Mouse (Mus musculus): ENCODE data around the gene Egf. TPM values are rescaled to one million over a fixed set of nuclear protein-coding genes. Genes with fewer than 3 reads are reported as not detected.
A peak's percentile ranks its signal among the peaks of the same experiment; 100 is the strongest.

Gene Egf
- polyA plus RNA-seq, 1 experiment from 2014 or later, result 0.39 TPM

GRCm38 (mm10) chr3:129744803-129745202 is 10.3 kb downstream of the Egf start:
- Histone ChIP-seq H3K27ac (ENCODE audit: low read depth) (no peak overlapping the region), H3K4me2 (ENCODE audit: low read depth, low read length) (no peak overlapping the region), H3K4me1 (ENCODE audit: insufficient read depth) (no peaks in the 10 kb centered on the region), H3K9ac (replicated peaks) (no peak overlapping the region), H3K36me3 (replicated peaks; ENCODE audit: insufficient read depth, low read length) (no peaks in the 10 kb centered on the region), H3K4me3 (ENCODE audit: low read depth, low read length) (no peak overlapping the region), H3K27me3 (ENCODE audit: insufficient read depth, low read length) (no peaks in the 10 kb centered on the region), H3K9me3 (ENCODE audit: low read length) (no peaks in the 10 kb centered on the region)
- 43% methylated on average over 8 of the region's 8 CpGs for WGBS (ENCODE audit: insufficient replicate concordance)
- TF ChIP-seq CTCF (IDR thresholded peaks at IDR 0.05; ENCODE audit: low read depth) (peak; percentile 57), EP300 (IDR thresholded peaks at IDR 0.05; ENCODE audit: low read depth) (no peak)
- ATAC-seq (no peak), DNase-seq (peak; percentile 31)

DNA sequence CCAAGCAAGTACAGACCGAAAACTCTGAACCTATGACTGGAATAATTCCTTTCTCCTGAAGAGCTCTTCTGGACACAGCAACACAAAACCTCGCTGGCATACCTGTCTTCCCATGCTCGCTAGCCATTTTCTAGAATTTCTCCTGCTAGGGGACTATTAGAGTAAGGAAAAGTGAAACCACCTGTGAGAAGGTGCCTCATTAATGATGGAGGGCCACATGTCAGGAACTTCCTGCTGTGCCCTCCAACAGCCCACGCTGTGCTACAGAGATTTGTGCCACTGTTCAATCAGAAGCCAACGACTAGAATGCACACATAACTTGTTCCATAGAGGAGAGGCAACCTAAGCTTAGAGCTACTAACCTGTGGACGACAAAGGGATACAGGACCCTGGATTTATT is 12.3 kb downstream of the Egf start:
- Histone ChIP-seq H3K4me3 (ENCODE audit: low read depth, low read length) (no peak overlapping the region), H3K9me3 (ENCODE audit: low read length) (no peaks in the 10 kb centered on the region), H3K27ac (ENCODE audit: low read depth) (no peak overlapping the region), H3K4me1 (ENCODE audit: insufficient read depth) (no peaks in the 10 kb centered on the region), H3K9ac (replicated peaks) (no peak overlapping the region), H3K36me3 (replicated peaks; ENCODE audit: insufficient read depth, low read length) (no peaks in the 10 kb centered on the region), H3K27me3 (ENCODE audit: insufficient read depth, low read length) (no peaks in the 10 kb centered on the region), H3K4me2 (ENCODE audit: low read depth, low read length) (no peak overlapping the region)
- ATAC-seq, result no peak
- WGBS (ENCODE audit: insufficient replicate concordance), result 62% methylated on average over 6 of the region's 6 CpGs
- no peak for DNase-seq
- TF ChIP-seq CTCF (IDR thresholded peaks at IDR 0.05; ENCODE audit: low read depth) (no peak), EP300 (IDR thresholded peaks at IDR 0.05; ENCODE audit: low read depth) (no peak)

DNA sequence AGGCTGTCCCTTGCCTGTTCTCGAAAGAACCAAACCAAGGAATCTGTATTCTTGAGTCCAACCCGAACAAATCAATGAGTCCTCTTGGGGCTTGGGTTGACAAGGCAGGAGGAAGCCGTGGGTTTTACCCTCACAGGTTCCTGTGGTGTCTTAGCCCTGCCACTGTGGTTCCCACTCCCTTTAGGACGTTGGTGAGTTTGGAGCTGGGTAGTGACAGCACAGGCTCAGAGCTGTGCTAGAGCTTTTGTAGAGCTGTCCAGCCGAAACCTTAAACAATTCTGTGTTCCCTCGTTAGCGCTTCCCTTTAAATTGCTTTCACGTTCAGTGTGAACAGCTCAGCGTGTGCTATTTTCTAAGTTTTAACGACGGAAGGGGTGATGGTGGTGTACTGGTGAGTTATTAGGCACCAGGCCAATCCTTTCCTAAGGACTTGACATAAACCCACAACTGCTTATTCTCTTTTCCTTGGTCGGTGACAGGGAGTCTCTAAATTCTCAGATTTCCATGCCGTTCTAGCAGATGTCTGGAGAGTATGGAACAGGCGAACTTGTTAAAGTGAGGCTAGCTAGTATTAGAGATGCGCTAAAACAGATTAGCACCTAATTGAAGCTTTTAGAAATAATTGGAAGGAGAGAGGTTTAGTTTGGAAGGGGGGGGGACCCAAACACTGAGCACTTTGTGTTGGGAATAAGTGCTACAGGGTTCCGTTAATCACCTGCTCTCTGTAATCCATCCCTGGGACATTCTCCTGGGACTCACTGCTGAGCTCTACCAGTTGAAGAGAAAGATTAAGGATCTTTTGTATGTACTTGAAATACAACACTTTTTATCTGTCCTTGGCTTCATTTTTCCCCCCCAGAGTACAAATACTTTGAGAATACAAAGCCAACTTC is 16.6 kb downstream of the Egf start:
- TF ChIP-seq EP300 (IDR thresholded peaks at IDR 0.05; ENCODE audit: low read depth), result no peak
- no peak for TF ChIP-seq CTCF (IDR thresholded peaks at IDR 0.05; ENCODE audit: low read depth)
- DNase-seq (no peak), ATAC-seq (no peak)
- no peaks in the 10 kb centered on the region; the same call in 1 of the 2 replicates for H3K27me3 ChIP-seq (ENCODE audit: insufficient read depth, low read length)
- no peak overlapping the region for H3K27ac ChIP-seq (ENCODE audit: low read depth)
- 63% methylated on average over 16 of the region's 16 CpGs for WGBS (ENCODE audit: insufficient replicate concordance)
- H3K4me1 ChIP-seq (ENCODE audit: insufficient read depth), result no peaks in the 10 kb centered on the region
- H3K9ac ChIP-seq (replicated peaks), result no peak overlapping the region
- no peaks in the 10 kb centered on the region for H3K9me3 ChIP-seq (ENCODE audit: low read length)
- H3K4me2 ChIP-seq (ENCODE audit: low read depth, low read length), result no peak overlapping the region
- H3K36me3 ChIP-seq (replicated peaks; ENCODE audit: insufficient read depth, low read length), result no peaks in the 10 kb centered on the region
- no peak overlapping the region for H3K4me3 ChIP-seq (ENCODE audit: low read depth, low read length)

- H3K4me3 ChIP-seq (ENCODE audit: low read depth, low read length), result no peak overlapping the region
- H3K27me3 ChIP-seq (ENCODE audit: insufficient read depth, low read length), result no peaks in the 10 kb centered on the region; the same call in 1 of the 2 replicates
- no peak overlapping the region for H3K4me2 ChIP-seq (ENCODE audit: low read depth, low read length)
- no peak overlapping the region for H3K27ac ChIP-seq (ENCODE audit: low read depth)
- DNase-seq (no peak), ATAC-seq (no peak)
- H3K4me1 ChIP-seq (ENCODE audit: insufficient read depth), result no peaks in the 10 kb centered on the region
- H3K9me3 ChIP-seq (ENCODE audit: low read length), result no peaks in the 10 kb centered on the region
- no peaks in the 10 kb centered on the region for H3K36me3 ChIP-seq (replicated peaks; ENCODE audit: insufficient read depth, low read length)
- H3K9ac ChIP-seq (replicated peaks), result no peak overlapping the region
- 66% methylated on average over 6 of the region's 6 CpGs for WGBS (ENCODE audit: insufficient replicate concordance)
- no peak for TF ChIP-seq CTCF (IDR thresholded peaks at IDR 0.05; ENCODE audit: low read depth)
- no peak for TF ChIP-seq EP300 (IDR thresholded peaks at IDR 0.05; ENCODE audit: low read depth)
Observed at GRCm38 (mm10) chr3:129731636-129732035, 23.5 kb downstream of the Egf start.

GRCm38 (mm10) chr3:129730426-129730825 is 24.7 kb downstream of the Egf start:
- peak; percentile 62 for TF ChIP-seq CTCF (IDR thresholded peaks at IDR 0.05; ENCODE audit: low read depth)
- TF ChIP-seq EP300 (IDR thresholded peaks at IDR 0.05; ENCODE audit: low read depth), result no peak
- H3K27ac ChIP-seq (ENCODE audit: low read depth), result no peak overlapping the region
- DNase-seq (peak; percentile 55), ATAC-seq (peak; percentile 36; the same call in 1 of the 2 replicates)
- WGBS (ENCODE audit: insufficient replicate concordance), result 23% methylated on average over 8 of the region's 8 CpGs
- H3K4me2 ChIP-seq (ENCODE audit: low read depth, low read length), result no peak overlapping the region
- H3K27me3 ChIP-seq (ENCODE audit: insufficient read depth, low read length), result no peaks in the 10 kb centered on the region
- no peak overlapping the region for H3K4me3 ChIP-seq (ENCODE audit: low read depth, low read length)
- no peaks in the 10 kb centered on the region for H3K36me3 ChIP-seq (replicated peaks; ENCODE audit: insufficient read depth, low read length)
- H3K4me1 ChIP-seq (ENCODE audit: insufficient read depth), result no peaks in the 10 kb centered on the region
- no peaks in the 10 kb centered on the region for H3K9me3 ChIP-seq (ENCODE audit: low read length)
- H3K9ac ChIP-seq (replicated peaks), result no peak overlapping the region

DNA sequence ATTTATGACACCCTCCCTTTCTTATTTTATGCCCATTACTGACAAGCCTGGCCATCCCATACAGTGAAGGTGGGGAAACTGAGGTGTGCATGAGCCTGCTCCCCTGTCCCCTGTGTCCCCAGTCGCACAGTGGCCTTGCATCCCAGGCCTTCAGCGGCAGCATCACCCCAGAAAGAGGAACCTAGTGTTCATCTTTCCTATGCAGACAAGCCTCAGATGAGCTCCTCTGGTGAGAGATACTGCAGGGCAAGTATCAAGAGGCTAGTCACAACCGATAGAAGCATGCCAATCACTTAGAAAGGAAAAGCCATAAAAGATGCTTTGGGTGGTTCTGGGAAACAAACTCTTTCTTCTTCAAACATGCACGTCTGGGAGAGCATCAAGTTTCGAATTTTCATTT is 25.2 kb downstream of the Egf start:
- no peak for ATAC-seq
- H3K9ac ChIP-seq (replicated peaks), result no peak overlapping the region
- H3K27ac ChIP-seq (ENCODE audit: low read depth), result no peak overlapping the region
- no peak for DNase-seq
- H3K27me3 ChIP-seq (ENCODE audit: insufficient read depth, low read length), result no peaks in the 10 kb centered on the region
- WGBS (ENCODE audit: insufficient replicate concordance), result 63% methylated on average over 5 of the region's 5 CpGs
- no peaks in the 10 kb centered on the region for H3K36me3 ChIP-seq (replicated peaks; ENCODE audit: insufficient read depth, low read length)
- no peaks in the 10 kb centered on the region for H3K9me3 ChIP-seq (ENCODE audit: low read length)
- TF ChIP-seq EP300 (IDR thresholded peaks at IDR 0.05; ENCODE audit: low read depth) (no peak), CTCF (IDR thresholded peaks at IDR 0.05; ENCODE audit: low read depth) (no peak)
- no peaks in the 10 kb centered on the region for H3K4me1 ChIP-seq (ENCODE audit: insufficient read depth)
- H3K4me3 ChIP-seq (ENCODE audit: low read depth, low read length), result no peak overlapping the region
- H3K4me2 ChIP-seq (ENCODE audit: low read depth, low read length), result no peak overlapping the region

All from liver, postnatal 0 days (tissue).